Mouse (Mus musculus) heart, postnatal 0 days (tissue): ENCODE data around the gene Mef2a. TPM values are rescaled to one million over a fixed set of nuclear protein-coding genes. Genes with fewer than 3 reads are reported as not detected.

Experiments used
- ATAC-seq: fragments of 200-750 bp; cut with Nextera tagmentation; 2 replicates; pipeline ENCODE4 v1.8.0; 2017; ENCODE audit warnings: low read depth, moderate number of reproducible peaks, moderate library complexity; ENCODE audit not compliant: insufficient read depth
- DNase-seq: peaks from one replicate; pipeline ENCODE4 v3.0.0-alpha.2; 2016; ENCODE audit warnings: low spot score
- H3K27ac ChIP-seq: fragments of 300-500 bp; sonication (generic); 2 replicates; pipeline ENCODE4 v1.5.1; 2014; ENCODE audit warnings: low read depth, mild to moderate bottlenecking
- H3K27me3 ChIP-seq: fragments of 300-500 bp; sonication (generic); 2 replicates; pipeline ENCODE4 v1.6.1; 2014; ENCODE audit warnings: low read length, mixed read lengths; ENCODE audit not compliant: control insufficient read depth, insufficient read depth
- H3K36me3 ChIP-seq: fragments of 300-500 bp; sonication (generic); replicated peaks from 2 replicates; pipeline ENCODE4 v1.6.1; 2014; ENCODE audit warnings: low read length, mixed read lengths; ENCODE audit not compliant: control insufficient read depth, insufficient read depth
- H3K4me1 ChIP-seq: fragments of 300-500 bp; sonication (generic); 2 replicates; pipeline ENCODE4 v1.6.1; 2014; ENCODE audit warnings: antibody characterized with exemption; ENCODE audit not compliant: control insufficient read depth, insufficient read depth
- H3K4me2 ChIP-seq: fragments of 300-500 bp; sonication (generic); 2 replicates; pipeline ENCODE4 v1.6.1; 2014; ENCODE audit warnings: low read depth, mild to moderate bottlenecking, low read length, moderate library complexity
- H3K4me3 ChIP-seq: fragments of 300-500 bp; sonication (generic); 2 replicates; pipeline ENCODE4 v1.5.1; 2014; ENCODE audit warnings: low read depth, low read length
- H3K9ac ChIP-seq: fragments of 300-500 bp; sonication (generic); replicated peaks from 2 replicates; pipeline ENCODE4 v1.6.1; 2014; ENCODE audit warnings: low read depth, low read length, mixed read lengths
- H3K9me3 ChIP-seq: fragments of 300-500 bp; sonication (generic); replicated peaks from 2 replicates; pipeline ENCODE4 v1.6.1; 2016; ENCODE audit warnings: low read length; ENCODE audit not compliant: control insufficient read depth
- CTCF ChIP-seq: IDR thresholded peaks from 2 replicates; pipeline ENCODE4 v1.5.1; 2016; ENCODE audit warnings: antibody characterized with exemption, control low read depth, low read depth
- EP300 ChIP-seq: IDR thresholded peaks from 2 replicates; pipeline ENCODE4 v1.6.1; 2016; ENCODE audit warnings: antibody characterized with exemption, low read depth
- WGBS: fragments of 180-500 bp; shearing (Covaris S2); extraction: QIAGEN DNeasy Blood & Tissue Kit; methylation state at CpG from one replicate; pipeline ENCODE4 v1.1.7; 2014; 5-methylcytosine and 5-hydroxymethylcytosine counted together
- polyA plus RNA-seq: library from polyadenylated mRNA; unstranded; fragments of >200 nt; fragmentation: Nextera tagmentation; extraction: Ambion mirVana; gene quantifications from 2 replicates; pipeline ENCODE4 v1.2.1, GENCODE M21; 2015
- total RNA-seq: library from RNA; depleted of rRNA; stranded (reverse); fragments of >200 nt; gene quantifications from 2 replicates; pipeline ENCODE4 v1.2.3, GENCODE M21; 2014; ENCODE audit warnings: low replicate concordance; rRNA removed

Mef2a gene
- total RNA-seq = 158 and 165 TPM in 2 replicates
- polyA plus RNA-seq = 96.9 and 112 TPM in 2 replicates

DNA sequence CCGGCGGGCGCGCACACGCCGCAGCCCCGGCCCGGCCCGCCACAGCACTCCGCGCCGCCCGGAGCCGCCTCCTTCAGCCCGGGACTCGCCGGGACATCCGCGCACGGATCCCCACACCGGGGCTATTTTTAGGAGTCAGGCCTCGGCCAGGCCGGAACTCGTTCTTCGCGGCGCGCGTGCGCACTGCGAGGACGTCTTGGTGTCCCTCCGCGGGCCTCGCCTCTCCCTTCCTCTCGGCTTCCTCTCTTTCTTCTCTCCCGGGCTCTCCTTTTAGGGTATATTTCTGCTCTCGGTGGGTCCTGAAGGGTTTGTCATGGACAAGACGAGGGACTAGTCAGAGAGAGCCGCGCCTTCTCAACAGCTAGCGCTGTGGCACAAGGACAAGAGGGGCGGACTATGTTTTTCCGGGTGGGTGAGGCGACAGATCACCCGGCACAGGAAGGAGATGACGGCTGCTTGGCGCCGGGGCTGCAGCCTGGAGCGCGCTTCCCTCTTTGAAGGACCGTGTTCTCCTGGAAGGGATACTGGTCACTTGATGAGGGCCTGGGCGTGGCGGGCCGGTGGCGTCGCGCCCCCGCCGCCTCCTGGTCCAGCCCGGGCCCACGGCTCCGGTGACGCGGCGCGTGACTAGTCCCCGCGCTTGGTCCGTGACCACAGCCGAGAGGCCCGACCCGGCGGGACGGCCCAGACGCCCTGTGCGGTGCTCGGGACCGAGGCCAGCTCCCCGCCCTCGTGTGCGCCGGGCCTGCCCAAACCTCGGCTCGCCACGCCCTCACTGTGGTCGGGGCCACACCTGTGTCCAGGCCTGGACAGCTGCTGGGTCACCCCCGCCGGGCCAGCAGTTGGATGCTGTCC lies at the start of gene Mef2a:
Gene Mef2a, minus strand, starts transcription at position 130 of the 855 bp plus-strand sequence.
- ATAC-seq (peak; percentile 95), DNase-seq (peak; percentile 96)

GRCm38 (mm10) chr7:67421476-67422186 lies 49.0 kb upstream of the Mef2a start:
- Histone ChIP-seq H3K4me3 (no peak overlapping the region), H3K9ac (peak overlapping the region; percentile 26), H3K4me2 (peak overlapping the region; percentile 22; the same call in 1 of the 2 replicates), H3K36me3 (no peaks in the 10 kb centered on the region), H3K9me3 (no peaks in the 10 kb centered on the region), H3K4me1 (peaks cover 20% of the 10 kb centered on the region), H3K27me3 (no peaks in the 10 kb centered on the region), H3K27ac (peak overlapping the region; percentile 82)
- 5% methylated on average over 12 of the region's 12 CpGs for WGBS
- ATAC-seq = peak; percentile 93
- TF ChIP-seq EP300 (peak; percentile 86), CTCF (no peak)
- peak; percentile 97 for DNase-seq

More for the DNA sequence above, at the start of gene Mef2a:
- no peaks in the 10 kb centered on the region for H3K36me3 ChIP-seq
- WGBS = under 1% methylated on average over 89 of the region's 89 CpGs
- H3K9me3 ChIP-seq = no peaks in the 10 kb centered on the region
- TF ChIP-seq EP300 (peak; percentile 99), CTCF (no peak)
- H3K27ac ChIP-seq = peak within 1 kb of the TSS; percentile 100
- H3K27me3 ChIP-seq = no peaks in the 10 kb centered on the region
- peak within 1 kb of the TSS; percentile 73 for H3K4me3 ChIP-seq
- peaks cover 30% of the 10 kb centered on the region for H3K4me1 ChIP-seq
- peak within 1 kb of the TSS; percentile 100 for H3K9ac ChIP-seq
- H3K4me2 ChIP-seq = peak within 1 kb of the TSS; percentile 86

DNA sequence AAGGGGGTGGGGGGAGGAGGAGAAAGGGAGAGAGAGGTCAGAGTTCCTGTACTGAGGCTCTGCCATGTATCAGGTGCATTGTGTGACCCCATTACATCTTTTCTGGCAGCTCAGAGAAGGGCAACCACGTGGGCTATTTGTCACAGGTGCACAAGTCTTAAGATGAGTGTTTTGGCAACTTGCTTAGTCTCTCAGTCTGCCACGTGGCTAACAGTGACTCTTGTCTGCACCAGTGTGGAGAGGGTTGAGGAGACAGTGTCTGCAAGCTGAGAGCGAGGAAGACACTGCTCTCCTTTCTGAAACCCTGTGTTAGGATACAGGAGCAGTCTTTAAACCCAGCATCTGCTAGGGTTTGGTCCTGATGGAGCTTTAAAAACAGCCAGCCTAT lies 48.4 kb upstream of the Mef2a start:
- no peak for ATAC-seq
- peak; percentile 14 for DNase-seq

GRCm38 (mm10) chr7:67419591-67420314 lies 47.1 kb upstream of the Mef2a start:
- Histone ChIP-seq H3K27ac (peak overlapping the region; percentile 54; the same call in 1 of the 2 replicates), H3K4me1 (peaks cover 22% of the 10 kb centered on the region), H3K36me3 (no peaks in the 10 kb centered on the region), H3K4me3 (no peak overlapping the region), H3K9me3 (no peaks in the 10 kb centered on the region), H3K27me3 (no peaks in the 10 kb centered on the region), H3K9ac (no peak overlapping the region), H3K4me2 (no peak overlapping the region)
- no peak for TF ChIP-seq CTCF
- TF ChIP-seq EP300 = no peak
- DNase-seq (no peak), ATAC-seq (no peak)
- 79% methylated on average over 17 of the region's 17 CpGs for WGBS

More for the DNA sequence above, 48.4 kb upstream of the Mef2a start:
- H3K4me3 ChIP-seq = no peak overlapping the region
- H3K9me3 ChIP-seq = no peaks in the 10 kb centered on the region
- peak overlapping the region; percentile 82 for H3K27ac ChIP-seq
- 12% methylated on average over 3 of the region's 3 CpGs for WGBS
- H3K4me2 ChIP-seq = peak overlapping the region; percentile 22; the same call in 1 of the 2 replicates
- TF ChIP-seq CTCF (no peak), EP300 (no peak)
- no peaks in the 10 kb centered on the region for H3K27me3 ChIP-seq
- no peak overlapping the region for H3K9ac ChIP-seq
- no peaks in the 10 kb centered on the region for H3K36me3 ChIP-seq
- peaks cover 20% of the 10 kb centered on the region for H3K4me1 ChIP-seq

GRCm38 (mm10) chr7:67418122-67418521 lies 45.5 kb upstream of the Mef2a start:
- H3K27me3 ChIP-seq = no peaks in the 10 kb centered on the region
- no peak overlapping the region for H3K27ac ChIP-seq
- WGBS = 87% methylated on average over 5 of the region's 5 CpGs
- peaks cover 26% of the 10 kb centered on the region for H3K4me1 ChIP-seq
- H3K9ac ChIP-seq = no peak overlapping the region
- no peaks in the 10 kb centered on the region for H3K36me3 ChIP-seq
- H3K4me3 ChIP-seq = no peak overlapping the region
- TF ChIP-seq EP300 (no peak), CTCF (no peak)
- DNase-seq (no peak), ATAC-seq (no peak)
- no peak overlapping the region for H3K4me2 ChIP-seq
- H3K9me3 ChIP-seq = no peaks in the 10 kb centered on the region
